Mouse (Mus musculus): ENCODE measurements around the gene Zfp384.

Gene Zfp384

GRCm38 (mm10) chr6:125009129-125009180, at the start of gene Zfp384:
Gene Zfp384, plus strand, starts transcription at chr6:125009145.
- CTCF ChIA-PET = interaction anchor here (0.6 to 2.7 kb wide), 19 partner anchors 11 to 200 kb away, joined by 3 to 15 read pairs (median 5); partner anchors contain the start of genes Mlf2 (in 2 of the 4) and Pianp (in 1 of the 4)
- POLR2A ChIA-PET = interaction anchor here (0.6 to 13.8 kb wide), 113 partner anchors 9 to 1312 kb away, joined by 3 to 182 read pairs (median 5); partner anchors contain the start of genes Pianp (in 4 of the 4), Acrbp (in 3 of the 4), Emg1 (in 3 of the 4) and Mlf2 (in 3 of the 4)

- ChIA-PET CTCF (interaction anchor here in 1 of 4 experiments (0.7 to 1.3 kb wide), 3 partner anchors 35 to 297 kb away, joined by 3 read pairs; partner anchors contain the start of gene Lpcat3), POLR2A (interaction anchor here in 3 of 4 experiments (0.6 to 17.5 kb wide), 28 partner anchors 9 to 459 kb away, joined by 3 to 359 read pairs (median 3); partner anchors contain the start of genes Grcc10 (in 2 of the 3), Mlf2 (in 2 of the 3), Cdca3 (in 1 of the 3) and Pianp (in 1 of the 3))
These were observed 49.0 kb upstream of the Zfp384 start for GRCm38 (mm10) chr6:124959960-124960359.

- ChIA-PET CTCF (interaction anchor here in 2 of 4 experiments (0.6 to 1.3 kb wide), 5 partner anchors 31 to 299 kb away, joined by 3 to 7 read pairs (median 3); partner anchors contain the start of genes Lpcat3 (in 1 of the 2) and Mlf2 (in 1 of the 2)), POLR2A (interaction anchor here in 2 of 4 experiments (0.5 to 17.5 kb wide), 14 partner anchors 15 to 244 kb away, joined by 3 to 359 read pairs (median 4); partner anchors contain the start of genes Mlf2 (in 2 of the 2), Cdca3 (in 1 of the 2), Pianp (in 1 of the 2) and Usp5 (in 1 of the 2))
These were observed 47.9 kb upstream of the Zfp384 start for GRCm38 (mm10) chr6:124961021-124961420.

DNA sequence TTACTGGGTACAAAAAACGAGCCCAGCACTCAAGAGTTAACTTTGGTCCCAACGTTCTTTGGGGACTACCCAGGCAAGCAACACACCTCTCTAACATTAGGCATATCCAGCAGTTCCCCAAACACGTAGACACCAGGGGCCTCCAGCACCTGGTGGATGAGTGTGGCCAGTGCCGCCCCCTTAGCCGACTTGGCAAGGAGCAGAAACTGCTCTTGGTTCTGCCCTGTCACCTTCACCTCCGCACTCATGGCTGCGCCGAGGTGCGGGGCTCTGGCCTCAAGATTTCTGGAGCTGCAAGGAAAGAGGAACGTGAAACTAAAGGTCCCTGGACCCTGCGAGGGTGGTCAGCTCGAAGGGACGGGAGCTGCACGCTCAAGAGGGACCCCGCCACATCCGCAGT, 44.3 kb upstream of the Zfp384 start:
- ChIA-PET CTCF (interaction anchor here in 3 of 4 experiments (0.5 to 1.6 kb wide), 9 partner anchors 10 to 117 kb away, joined by 3 to 11 read pairs (median 4); partner anchors contain the start of gene Mlf2 (in 2 of the 3)), POLR2A (interaction anchor here (0.5 to 17.5 kb wide), 54 partner anchors 9 to 1506 kb away, joined by 3 to 359 read pairs (median 4); partner anchors contain the start of genes Mlf2 (in 3 of the 4), Pianp (in 3 of the 4), Cdca3 (in 2 of the 4) and Grcc10 (in 2 of the 4))

GRCm38 (mm10) chr6:124965088-124965719, 43.7 kb upstream of the Zfp384 start, which contains the start of gene Cops7a:
Gene Cops7a, minus strand, starts transcription at chr6:124965538.
- ChIA-PET POLR2A (interaction anchor here (0.5 to 17.5 kb wide), 57 partner anchors 10 to 1505 kb away, joined by 3 to 359 read pairs (median 4); partner anchors contain the start of genes Mlf2 (in 3 of the 4), Cdca3 (in 2 of the 4), Grcc10 (in 2 of the 4) and Mrpl51 (in 2 of the 4)), CTCF (interaction anchor here in 3 of 4 experiments (0.5 to 1.6 kb wide), 11 partner anchors 10 to 118 kb away, joined by 3 to 11 read pairs (median 4); partner anchors contain the start of gene Mlf2 (in 2 of the 3))

- ChIA-PET CTCF (interaction anchor here (0.6 to 1.6 kb wide), 9 partner anchors 28 to 473 kb away, joined by 3 to 11 read pairs (median 4); partner anchors contain the start of gene Mlf2 (in 2 of the 4)), POLR2A (interaction anchor here (0.6 to 17.5 kb wide), 52 partner anchors 11 to 254 kb away, joined by 3 to 359 read pairs (median 4); partner anchors contain the start of genes Mlf2 (in 3 of the 4), Cdca3 (in 2 of the 4), Grcc10 (in 2 of the 4) and Pianp (in 2 of the 4))
These were observed 43.2 kb upstream of the Zfp384 start for GRCm38 (mm10) chr6:124965747-124966146.

GRCm38 (mm10) chr6:124966466-124967118, 42.4 kb upstream of the Zfp384 start:
- CTCF ChIA-PET = interaction anchor here in 3 of 4 experiments (0.6 to 1.4 kb wide), 11 partner anchors 30 to 474 kb away, joined by 3 to 11 read pairs (median 6); partner anchors contain the start of genes Lpcat3 (in 1 of the 3) and Mlf2 (in 1 of the 3)
- POLR2A ChIA-PET = interaction anchor here in 3 of 4 experiments (0.6 to 17.5 kb wide), 31 partner anchors 12 to 226 kb away, joined by 3 to 359 read pairs (median 4); partner anchors contain the start of genes Grcc10 (in 2 of the 3), Mlf2 (in 2 of the 3), Cdca3 (in 1 of the 3) and Pianp (in 1 of the 3)

- ChIA-PET POLR2A (interaction anchor here (0.7 to 17.5 kb wide), 24 partner anchors 13 to 226 kb away, joined by 3 to 359 read pairs (median 4); partner anchors contain the start of genes Mlf2 (in 2 of the 4), Grcc10 (in 1 of the 4), Pianp (in 1 of the 4) and Zfp384 (in 1 of the 4)), CTCF (interaction anchor here in 3 of 4 experiments (0.8 to 1.4 kb wide), 16 partner anchors 26 to 305 kb away, joined by 3 to 8 read pairs (median 4); partner anchors contain the start of genes Mlf2 (in 3 of the 3) and Lpcat3 (in 1 of the 3))
These were observed 41.2 kb upstream of the Zfp384 start for GRCm38 (mm10) chr6:124967766-124968165.

DNA sequence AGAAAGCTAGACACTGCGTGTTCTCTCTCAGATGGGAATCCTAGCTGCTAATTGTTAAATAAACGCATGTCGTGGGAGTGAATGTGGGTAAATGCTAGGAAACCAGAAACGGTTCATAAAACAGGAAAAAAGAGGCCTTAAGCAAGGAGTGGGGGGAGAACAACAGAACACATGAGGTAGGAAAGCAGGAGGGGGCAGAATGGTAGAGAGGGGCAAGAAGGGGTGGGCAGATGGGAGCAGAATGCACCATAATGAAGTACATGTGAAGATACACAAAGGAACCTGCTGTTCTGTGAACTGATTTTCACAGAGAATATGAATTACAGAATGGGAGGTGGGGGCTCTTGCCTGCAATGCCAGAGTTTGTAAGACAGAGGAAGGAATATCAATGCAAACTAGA, 16.7 kb upstream of the Zfp384 start:
- CTCF ChIA-PET = no interaction called here
- POLR2A ChIA-PET = interaction anchor here in 2 of 4 experiments (0.7 to 10.3 kb wide), 10 partner anchors 9 to 91 kb away, joined by 3 to 182 read pairs (median 6); partner anchors contain the start of genes Zfp384 (in 2 of the 2) and Mlf2 (in 1 of the 2)

GRCm38 (mm10) chr6:124993365-124993764, 15.6 kb upstream of the Zfp384 start:
- ChIA-PET POLR2A (interaction anchor here (0.6 to 10.3 kb wide), 42 partner anchors 8 to 331 kb away, joined by 3 to 182 read pairs (median 5); partner anchors contain the start of genes Mlf2 (in 3 of the 4), Zfp384 (in 3 of the 4), Cops7a (in 2 of the 4) and Grcc10 (in 2 of the 4)), CTCF (interaction anchor here (0.6 to 1.8 kb wide), 15 partner anchors 10 to 540 kb away, joined by 3 to 7 read pairs (median 4); partner anchors contain the start of genes Zfp384 (in 3 of the 4), Cops7a (in 1 of the 4) and P3h3 (in 1 of the 4))

DNA sequence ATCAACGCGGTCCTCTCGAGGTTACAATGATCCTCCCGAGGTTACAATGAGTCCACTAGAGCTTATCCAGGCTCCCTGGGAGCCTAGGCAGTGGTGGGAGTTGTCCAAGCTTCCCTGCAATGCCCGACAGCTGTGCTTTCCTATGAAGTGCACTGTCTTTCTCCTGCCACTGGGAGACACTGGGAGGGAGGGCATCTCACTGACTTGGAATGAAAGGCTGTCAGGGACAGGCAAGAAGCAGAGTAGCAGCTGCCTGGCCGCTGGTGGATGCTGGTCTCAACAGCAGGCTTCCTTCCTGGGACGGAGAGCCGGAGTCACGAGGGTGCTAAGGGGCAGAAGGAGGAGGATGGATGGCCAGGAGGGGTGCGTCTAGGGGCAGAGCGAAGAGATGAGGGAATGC, 15.1 kb upstream of the Zfp384 start:
- ChIA-PET CTCF (interaction anchor here (0.6 to 1.8 kb wide), 15 partner anchors 9 to 541 kb away, joined by 3 to 7 read pairs (median 4); partner anchors contain the start of genes Zfp384 (in 3 of the 4), Cops7a (in 1 of the 4) and P3h3 (in 1 of the 4)), POLR2A (interaction anchor here (0.6 to 10.3 kb wide), 48 partner anchors 7 to 331 kb away, joined by 3 to 182 read pairs (median 4); partner anchors contain the start of genes Mlf2 (in 3 of the 4), Zfp384 (in 3 of the 4), Cops7a (in 2 of the 4) and Grcc10 (in 2 of the 4))

DNA sequence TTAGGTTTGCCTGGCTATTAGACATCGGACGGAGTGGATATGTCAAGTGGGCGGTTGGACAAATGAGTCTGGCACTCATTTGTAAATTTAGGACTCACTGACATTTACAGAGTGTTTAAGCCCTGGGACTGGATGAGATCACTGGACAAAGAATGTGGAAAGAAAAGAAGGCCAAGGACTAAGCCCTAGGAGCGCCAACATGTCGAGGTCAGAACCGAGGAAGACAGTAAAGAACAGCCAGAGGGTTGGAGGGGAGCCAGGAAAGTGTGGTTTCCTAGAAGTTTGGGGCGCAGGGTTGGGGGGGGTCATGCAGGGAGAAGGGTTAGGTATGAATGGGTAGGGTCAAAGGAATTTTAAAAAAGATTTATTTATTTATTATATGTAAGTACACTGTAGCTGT, 13.7 kb upstream of the Zfp384 start:
- CTCF ChIA-PET = interaction anchor here in 2 of 4 experiments (1.0 to 1.8 kb wide), 2 partner anchors 13 to 64 kb away, joined by 3 to 6 read pairs; partner anchors contain the start of genes Mlf2 (in 1 of the 2) and Zfp384 (in 1 of the 2)

DNA sequence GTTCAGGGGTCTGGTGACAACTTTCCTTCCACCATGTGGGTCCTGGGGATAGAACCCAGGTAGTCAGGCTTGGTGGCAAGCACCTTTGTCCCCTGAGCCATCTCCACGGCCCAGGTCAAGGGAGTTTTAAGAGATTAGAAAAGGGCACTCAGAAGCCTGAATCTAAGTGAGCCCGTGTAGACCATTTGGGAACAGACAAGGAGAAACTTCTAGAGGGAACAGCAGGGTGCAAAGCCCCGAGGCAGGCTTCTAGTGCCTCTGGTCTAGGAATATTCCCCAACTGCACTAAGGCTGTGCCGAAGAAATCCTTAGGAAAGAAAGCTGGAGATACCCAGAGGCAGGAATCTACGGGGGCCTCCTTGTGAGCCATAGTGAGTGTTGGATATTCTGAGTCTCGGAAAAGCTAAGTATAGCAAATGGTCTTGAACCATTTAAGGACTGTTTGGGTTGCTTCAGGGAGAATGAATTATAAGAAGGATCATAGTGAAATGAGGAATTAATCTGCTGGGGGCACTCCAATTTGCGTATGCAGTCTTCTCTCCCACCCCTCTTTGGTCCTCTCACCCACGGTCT, 13.0 kb upstream of the Zfp384 start:
- CTCF ChIA-PET = interaction anchor here in 3 of 4 experiments (0.6 to 1.4 kb wide), 5 partner anchors 12 to 91 kb away, joined by 3 to 4 read pairs (median 3); partner anchors contain the start of genes Mlf2 (in 1 of the 3) and Zfp384 (in 1 of the 3)
- POLR2A ChIA-PET = interaction anchor here (0.5 to 10.3 kb wide), 36 partner anchors 12 to 293 kb away, joined by 3 to 182 read pairs (median 4); partner anchors contain the start of genes Zfp384 (in 4 of the 4), Cops7a (in 2 of the 4), Grcc10 (in 2 of the 4) and Mlf2 (in 2 of the 4)

More for the DNA sequence above, 13.7 kb upstream of the Zfp384 start:
- POLR2A ChIA-PET = interaction anchor here in 3 of 4 experiments (1.2 to 10.3 kb wide), 12 partner anchors 10 to 166 kb away, joined by 4 to 182 read pairs (median 8); partner anchors contain the start of genes Cdca3 (in 1 of the 3), Cops7a (in 1 of the 3), P3h3 (in 1 of the 3) and Usp5 (in 1 of the 3)

DNA sequence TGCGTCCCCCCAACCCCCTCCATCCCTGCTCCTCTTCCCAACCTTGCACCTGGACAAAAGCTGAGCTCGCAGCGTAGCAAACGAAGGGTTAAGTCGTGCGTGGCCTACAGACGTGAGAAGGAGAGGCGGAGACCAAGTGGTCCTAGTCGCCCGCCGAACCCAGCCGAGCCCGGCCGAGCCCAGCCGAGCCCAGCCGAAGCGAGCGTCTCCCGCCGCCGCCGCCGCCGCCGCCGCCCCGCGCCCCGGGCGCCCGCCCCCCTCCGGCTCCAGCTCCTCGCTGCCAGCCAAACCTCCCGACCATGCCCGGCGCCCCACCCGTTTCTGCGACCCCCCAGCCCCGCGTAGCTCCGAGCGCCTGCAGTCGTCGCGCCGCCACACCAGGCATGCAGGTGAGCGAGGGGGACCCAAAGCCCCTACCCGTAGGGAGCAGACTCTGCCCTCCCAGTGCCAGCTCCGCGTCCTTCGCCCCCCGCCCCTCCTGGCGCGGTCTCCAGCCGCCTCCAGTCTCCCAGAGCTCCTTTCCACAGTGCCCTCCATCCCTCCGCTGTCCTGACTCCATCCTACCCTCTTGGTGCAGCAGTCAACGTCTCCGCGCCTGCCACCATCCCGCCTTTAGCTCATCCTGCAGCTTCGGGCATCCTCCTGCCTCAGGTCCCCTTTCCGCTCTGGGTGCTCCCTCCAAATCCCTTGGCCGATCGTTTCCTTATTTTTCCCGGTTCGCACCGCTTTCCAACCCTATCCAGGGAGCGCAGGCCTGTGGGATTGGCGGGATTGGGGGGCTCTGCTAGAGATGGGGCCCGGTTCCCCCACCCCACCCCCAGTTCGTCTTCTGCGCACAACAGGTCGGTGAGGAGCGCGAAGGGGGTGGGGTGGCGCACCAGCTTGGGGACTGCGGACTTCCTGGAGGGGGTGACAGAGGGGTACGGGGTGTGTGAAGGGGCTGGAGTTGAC, 12.1 kb upstream of the Zfp384 start, which contains the start of gene Pianp:
Gene Pianp (plus strand): TSS at position 144 of the 951 bp plus-strand sequence.
- CTCF ChIA-PET = interaction anchor here in 2 of 4 experiments (0.8 to 1.4 kb wide), 6 partner anchors 12 to 150 kb away, joined by 3 to 4 read pairs (median 3); partner anchors contain the start of genes Mlf2 (in 1 of the 2) and Zfp384 (in 1 of the 2)
- POLR2A ChIA-PET = interaction anchor here (0.5 to 10.3 kb wide), 46 partner anchors 10 to 294 kb away, joined by 3 to 182 read pairs (median 4); partner anchors contain the start of genes Zfp384 (in 4 of the 4), Cops7a (in 2 of the 4), Grcc10 (in 2 of the 4) and Mlf2 (in 2 of the 4)

DNA sequence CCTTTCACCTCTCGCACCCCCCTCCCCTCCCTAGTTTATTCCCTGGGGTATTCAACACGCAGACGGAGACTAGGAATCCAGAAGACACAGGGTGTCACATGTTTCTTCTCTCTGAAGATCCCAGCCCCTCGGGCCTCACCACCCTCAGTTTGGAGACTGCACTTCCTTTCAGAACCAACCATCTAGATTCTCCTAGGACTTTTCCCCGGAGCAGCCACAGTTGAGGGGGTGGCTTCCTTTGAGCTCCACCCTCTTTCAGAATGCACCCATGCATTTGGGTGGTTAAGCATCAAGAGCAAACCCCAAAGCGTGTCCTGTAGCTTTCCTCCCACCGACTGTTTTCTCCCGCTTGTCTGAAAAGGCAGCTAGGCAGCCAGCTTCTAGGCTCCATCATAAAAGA, 10.9 kb upstream of the Zfp384 start:
- ChIA-PET CTCF (interaction anchor here in 1 of 4 experiments (0.7 to 2.0 kb wide), 5 partner anchors 11 to 168 kb away, joined by 3 to 5 read pairs (median 3); partner anchors contain the start of genes Cdca3 and Zfp384), POLR2A (interaction anchor here in 3 of 4 experiments (0.6 to 10.3 kb wide), 28 partner anchors 8 to 257 kb away, joined by 3 to 182 read pairs (median 4); partner anchors contain the start of genes Zfp384 (in 3 of the 3), Cdca3 (in 2 of the 3), Grcc10 (in 2 of the 3) and Cops7a (in 1 of the 3))

Data from embryonic stem cell, embryonic (primary cell).